Mouse (Mus musculus) Patski (cell line): ENCODE measurements around the gene Zfp385b. TPM values are rescaled to one million over a fixed set of nuclear protein-coding genes. Genes with fewer than 3 reads are reported as not detected.

Experiments used
- ATAC-seq: fragments of 100-300 bp; one replicate; pipeline ENCODE4 v1.8.0; 2021
- CTCF ChIA-PET: fragments of 350-600 bp; sonication (Branson Sonifier 250); formaldehyde crosslinking; loops from one replicate; lab custom pipeline; 2022; ENCODE audit warnings: inconsistent platforms; lab: Charles Lee
- POLR2A ChIA-PET: fragments of 350-600 bp; sonication (Branson Sonifier 250); formaldehyde crosslinking; loops from one replicate; lab custom pipeline; 2022; ENCODE audit warnings: antibody characterized with exemption, inconsistent platforms; lab: Charles Lee
- DNase-seq: peaks from one replicate; pipeline ENCODE4 v3.0.0-alpha.2; 2011; ENCODE audit warnings: low read depth, low spot score
- H3K27me3 ChIP-seq: fragments of 371-371 bp; one replicate; pipeline ENCODE4 v1.5.1; 2021
- CTCF ChIP-seq: fragments of 100-300 bp; IDR thresholded peaks from one replicate; pipeline ENCODE4 v1.5.1; 2021
- in situ Hi-C: fragments of 300-500 bp; cut with MboI; formaldehyde crosslinking; loops from 3 replicates; pipeline ENCODE4 v1.11.1; 2018; ENCODE audit warnings: low pct_unique_long_range_greater_than_20kb, mixed read lengths
- polyA plus RNA-seq: library from polyadenylated mRNA; unstranded; gene quantifications from one replicate; pipeline ENCODE4 v1.2.3, GENCODE M21; 2021

The Zfp385b gene
- polyA plus RNA-seq, 1 experiment from 2014 or later = 0.74 TPM

DNA sequence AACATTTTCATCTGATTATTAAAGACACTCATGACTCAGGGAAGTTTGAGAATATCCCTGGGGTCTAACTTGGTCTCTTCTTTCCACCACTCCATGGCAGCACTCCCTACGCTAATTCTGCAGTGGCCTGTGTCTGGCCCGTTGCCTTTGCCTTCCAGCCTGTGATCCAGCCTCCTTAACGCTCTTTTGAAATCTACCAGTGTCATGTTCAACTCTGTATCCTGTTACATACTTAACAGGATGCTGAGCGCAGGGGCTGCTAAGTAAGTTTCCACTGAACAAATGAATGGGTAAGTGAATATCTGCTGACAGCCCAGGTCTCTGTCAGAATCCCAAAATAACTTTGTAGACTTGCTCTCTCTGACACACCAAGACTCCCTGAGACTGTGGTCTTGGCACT is 210.8 kb downstream of the Zfp385b start:
- CTCF ChIA-PET = no interaction called here
- DNase-seq = no peak
- in situ Hi-C loops = no loop called here
- peaks cover 16% of the 10 kb centered on the region for H3K27me3 ChIP-seq
- POLR2A ChIA-PET = no interaction called here
- no peak for ATAC-seq
- TF ChIP-seq CTCF = no peak

DNA sequence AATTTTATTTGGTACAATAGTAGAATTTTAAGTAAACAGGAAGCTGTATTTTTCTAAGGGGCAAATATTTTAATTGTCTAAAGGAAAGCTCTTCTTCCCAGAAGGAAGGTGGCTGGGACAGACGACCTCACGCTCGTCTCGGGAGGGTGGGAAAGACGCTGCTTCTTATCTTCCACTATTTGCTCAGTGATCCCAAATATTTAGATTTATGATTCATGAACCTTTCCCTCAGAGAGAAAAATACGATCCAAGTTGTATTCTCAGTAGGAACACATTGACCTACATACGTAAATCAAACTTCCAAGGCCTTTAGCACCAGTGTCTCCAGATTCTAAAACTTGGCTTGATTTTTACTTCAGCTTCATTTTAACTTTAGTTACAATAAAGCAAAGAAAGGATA is 226.0 kb downstream of the Zfp385b start:
- no peak for TF ChIP-seq CTCF
- ChIA-PET CTCF (interaction anchor here (1.1 kb wide), 1 partner anchor 26 kb away, joined by 3 read pairs; no protein-coding TSS in a partner anchor), POLR2A (no interaction called here)
- DNase-seq (no peak), ATAC-seq (no peak)
- in situ Hi-C loops = no loop called here
- H3K27me3 ChIP-seq = peaks cover 10% of the 10 kb centered on the region

DNA sequence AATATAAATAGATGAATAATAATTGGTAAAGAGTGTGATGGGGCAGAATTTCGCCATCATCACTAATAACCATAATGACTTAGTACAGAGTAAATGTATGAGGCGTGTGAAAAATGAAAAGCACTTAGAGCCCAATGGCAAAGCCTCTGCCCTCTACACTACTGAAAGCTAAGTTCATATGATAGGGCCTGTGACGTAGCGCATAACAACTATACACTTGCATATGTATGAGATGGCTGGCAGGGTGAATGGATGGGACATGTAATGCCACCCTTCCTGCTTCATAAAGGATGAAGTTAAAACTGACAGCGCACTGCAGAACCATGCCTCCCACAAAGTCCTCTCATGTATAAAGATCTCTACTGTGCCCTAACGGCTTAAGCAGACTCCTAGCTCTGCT is 226.9 kb downstream of the Zfp385b start:
- CTCF ChIA-PET = interaction anchor here (1.1 kb wide), 1 partner anchor 25 kb away, joined by 3 read pairs; no protein-coding TSS in a partner anchor
- DNase-seq (no peak), ATAC-seq (no peak)
- in situ Hi-C loops = no loop called here
- POLR2A ChIA-PET = no interaction called here
- H3K27me3 ChIP-seq = peaks cover 10% of the 10 kb centered on the region
- TF ChIP-seq CTCF = no peak

DNA sequence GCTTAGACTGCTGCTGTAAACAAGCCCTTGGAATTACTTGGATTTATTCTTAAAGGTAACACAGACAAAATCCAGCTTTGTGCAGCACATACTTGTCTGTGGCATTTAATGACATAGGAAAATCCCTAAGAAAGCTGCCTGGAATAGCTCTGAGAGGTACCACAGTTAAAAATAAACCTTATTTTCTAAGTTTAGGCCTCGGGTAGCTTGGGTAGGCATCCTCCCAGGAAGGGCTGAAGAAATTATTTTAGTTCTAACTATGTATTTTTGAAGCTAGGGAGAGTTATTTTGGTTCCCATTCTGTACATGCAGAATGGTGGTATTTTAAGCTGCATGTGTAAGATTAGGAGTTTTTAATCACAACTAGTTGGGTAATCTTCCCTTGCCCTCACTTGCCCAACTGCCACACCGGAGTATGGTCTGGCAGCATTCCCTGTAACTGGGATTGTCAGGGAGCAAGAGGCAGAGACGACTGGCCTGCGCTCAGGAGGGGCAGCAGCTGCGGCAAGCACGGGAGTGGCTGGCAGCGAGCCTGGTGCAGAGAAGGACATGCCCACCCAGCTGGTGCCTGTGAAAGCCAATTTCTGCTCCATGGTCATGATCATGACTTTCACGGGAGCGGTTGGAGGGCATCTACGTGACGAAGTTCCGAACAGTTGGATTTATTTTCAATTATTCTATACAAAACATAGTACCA is 230.1 kb downstream of the Zfp385b start:
- H3K27me3 ChIP-seq = peaks cover 10% of the 10 kb centered on the region
- CTCF ChIA-PET = interaction anchor here (1.0 kb wide), 1 partner anchor 42 kb away, joined by 3 read pairs; no protein-coding TSS in a partner anchor
- in situ Hi-C loops = no loop called here
- POLR2A ChIA-PET = no interaction called here
- TF ChIP-seq CTCF = no peak
- no peak for DNase-seq
- ATAC-seq = no peak

DNA sequence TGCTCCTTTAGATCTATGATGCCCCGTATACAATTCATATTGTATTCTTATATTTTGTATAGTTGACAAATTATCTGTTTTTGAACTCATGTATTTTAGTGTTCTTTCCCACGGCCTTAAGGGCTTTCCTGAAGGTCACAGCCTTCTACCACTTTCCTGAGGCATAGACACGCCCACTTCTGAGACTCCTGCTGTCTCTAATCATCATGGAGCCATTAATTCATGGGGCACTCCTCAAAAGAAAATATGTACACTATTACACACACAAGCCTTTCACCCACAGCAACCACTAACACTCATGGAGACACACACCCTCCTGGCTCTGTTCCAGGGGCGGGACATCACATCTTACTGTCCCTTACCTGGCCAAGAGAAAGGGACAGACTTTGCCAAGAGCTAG is 232.1 kb downstream of the Zfp385b start:
- ChIA-PET POLR2A (no interaction called here), CTCF (no interaction called here)
- in situ Hi-C loops = no loop called here
- ATAC-seq (no peak), DNase-seq (no peak)
- H3K27me3 ChIP-seq = no peaks in the 10 kb centered on the region
- no peak for TF ChIP-seq CTCF

DNA sequence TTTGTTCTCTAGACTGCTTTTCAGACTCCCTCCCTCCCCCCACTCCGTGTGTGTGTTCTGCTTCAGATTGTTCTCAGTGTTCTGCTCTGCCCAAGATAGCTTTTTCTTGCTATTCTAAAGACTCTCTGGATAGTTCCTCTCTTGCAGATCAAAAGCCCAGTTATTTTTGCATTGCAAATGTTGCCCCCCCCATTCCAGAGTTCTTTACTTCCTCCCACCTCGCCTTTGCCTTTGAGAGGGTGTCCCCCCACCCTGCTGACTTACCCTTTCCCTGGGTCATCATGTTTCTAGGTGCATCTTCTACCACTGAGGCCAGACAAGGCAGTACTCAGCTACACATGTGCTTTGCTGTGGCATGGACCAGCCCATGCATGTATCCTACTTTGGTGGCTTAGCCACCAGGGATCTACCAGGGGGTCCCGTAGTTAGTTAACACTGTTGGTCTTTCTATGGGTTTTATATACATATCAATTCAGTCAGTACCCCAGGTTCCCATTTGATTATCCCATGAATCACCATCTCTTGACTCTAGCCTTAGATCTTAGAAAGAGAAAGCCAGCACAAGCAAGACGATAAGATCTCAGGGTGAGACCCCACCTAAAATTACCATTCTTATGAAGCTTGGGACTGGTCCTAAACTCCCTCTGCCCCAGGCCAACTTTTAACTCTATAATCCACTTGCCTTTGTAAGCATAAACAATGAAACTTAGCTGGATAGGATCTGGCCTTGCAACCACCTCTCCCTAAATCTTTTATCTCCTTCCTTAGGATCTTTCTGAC is 232.7 kb downstream of the Zfp385b start:
- no peak for TF ChIP-seq CTCF
- in situ Hi-C loops = no loop called here
- CTCF ChIA-PET = no interaction called here
- peaks cover 2% of the 10 kb centered on the region for H3K27me3 ChIP-seq
- no peak for ATAC-seq
- POLR2A ChIA-PET = no interaction called here
- no peak for DNase-seq

DNA sequence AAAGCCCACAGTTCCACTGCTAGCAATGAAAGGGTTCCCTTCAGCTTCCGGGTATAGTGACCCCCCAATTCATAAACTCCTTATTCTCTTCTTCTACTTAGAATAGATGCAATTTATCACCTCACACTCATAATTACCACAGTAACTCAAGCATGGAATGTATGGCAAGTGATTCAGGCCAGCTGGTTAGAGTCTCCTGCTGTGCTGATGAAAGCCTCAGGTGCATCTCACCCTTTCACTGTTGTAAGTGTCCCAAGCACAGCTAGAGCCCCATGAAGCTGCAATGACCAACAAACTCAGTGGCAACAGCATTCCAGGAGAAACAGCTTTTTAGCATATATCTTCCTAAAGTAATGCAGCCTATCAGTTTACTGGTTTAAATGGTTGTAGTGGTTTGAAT is 235.9 kb downstream of the Zfp385b start:
- ChIA-PET POLR2A (no interaction called here), CTCF (no interaction called here)
- H3K27me3 ChIP-seq = peaks cover 20% of the 10 kb centered on the region
- no peak for TF ChIP-seq CTCF
- in situ Hi-C loops = no loop called here
- ATAC-seq (no peak), DNase-seq (no peak)

DNA sequence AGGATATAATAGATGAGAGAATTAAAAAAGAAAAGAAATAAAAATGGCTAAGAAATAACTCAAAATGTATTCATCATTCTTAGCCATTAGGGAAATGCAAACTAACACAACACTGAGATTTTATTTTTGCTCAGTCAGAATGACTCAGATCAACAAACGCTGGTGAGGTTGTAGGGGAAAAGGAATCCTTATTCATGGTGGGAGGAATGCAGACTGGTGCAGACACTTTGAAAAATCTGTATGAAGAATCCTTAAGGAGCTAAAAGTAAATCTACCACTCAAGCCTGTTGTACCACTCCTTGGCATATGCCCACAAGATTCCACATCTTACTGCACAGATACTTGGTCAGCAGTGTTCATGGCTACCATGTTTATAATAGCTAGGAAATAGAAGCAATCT is 242.9 kb downstream of the Zfp385b start:
- in situ Hi-C loops = no loop called here
- no peak for ATAC-seq
- CTCF ChIA-PET = interaction anchor here (1.5 kb wide), 1 partner anchor 13 kb away, joined by 3 read pairs; no protein-coding TSS in a partner anchor

DNA sequence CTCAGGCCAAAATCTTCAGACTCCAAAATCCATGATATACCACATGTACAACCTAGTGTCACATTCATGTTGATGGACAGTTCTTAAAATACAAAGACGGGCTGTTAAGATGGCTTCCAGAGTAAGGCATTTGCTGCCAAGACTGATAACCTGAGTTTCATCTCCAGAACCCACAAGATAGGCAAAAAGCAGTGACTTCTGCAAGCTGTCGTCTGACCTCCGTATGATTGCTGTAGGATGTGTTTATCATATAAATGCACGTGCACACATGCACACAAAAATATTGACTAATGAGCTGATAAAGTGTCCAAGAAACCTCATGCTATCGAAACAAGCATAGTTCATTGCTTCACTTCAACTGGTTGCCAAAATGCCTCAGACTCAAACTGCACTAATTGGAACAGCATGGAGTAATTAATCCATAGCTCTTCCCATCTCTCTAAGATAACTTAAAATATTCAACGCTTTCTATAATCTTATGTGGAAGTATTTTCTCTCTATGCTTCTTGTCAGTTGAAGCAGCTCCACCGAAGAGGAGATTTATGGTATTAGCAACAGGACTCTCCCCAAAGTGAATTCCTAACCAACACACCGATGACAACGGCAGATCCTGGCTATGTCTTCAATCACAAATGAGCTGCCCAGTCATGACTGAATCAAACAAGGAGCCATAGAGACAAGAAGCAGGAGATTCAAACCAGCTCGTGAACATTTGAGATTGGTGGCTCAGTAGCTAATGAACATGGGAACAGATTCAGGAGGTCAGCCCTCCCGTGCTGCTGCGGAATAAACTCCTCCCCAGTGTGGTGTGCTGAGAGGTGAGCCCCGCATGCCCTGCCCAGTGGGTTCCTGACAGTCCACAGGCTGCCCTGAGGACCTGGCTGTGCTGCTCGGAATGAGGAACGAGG is 251.7 kb downstream of the Zfp385b start:
- ChIA-PET POLR2A (no interaction called here), CTCF (interaction anchor here (0.9 kb wide), 1 partner anchor 25 kb away, joined by 3 read pairs; no protein-coding TSS in a partner anchor)
- no peak for TF ChIP-seq CTCF
- DNase-seq (no peak), ATAC-seq (no peak)
- in situ Hi-C loops = no loop called here
- H3K27me3 ChIP-seq = peaks cover 9% of the 10 kb centered on the region

More for the DNA sequence above, 242.9 kb downstream of the Zfp385b start:
- DNase-seq = no peak
- POLR2A ChIA-PET = no interaction called here
- peaks cover 36% of the 10 kb centered on the region for H3K27me3 ChIP-seq
- TF ChIP-seq CTCF = no peak

DNA sequence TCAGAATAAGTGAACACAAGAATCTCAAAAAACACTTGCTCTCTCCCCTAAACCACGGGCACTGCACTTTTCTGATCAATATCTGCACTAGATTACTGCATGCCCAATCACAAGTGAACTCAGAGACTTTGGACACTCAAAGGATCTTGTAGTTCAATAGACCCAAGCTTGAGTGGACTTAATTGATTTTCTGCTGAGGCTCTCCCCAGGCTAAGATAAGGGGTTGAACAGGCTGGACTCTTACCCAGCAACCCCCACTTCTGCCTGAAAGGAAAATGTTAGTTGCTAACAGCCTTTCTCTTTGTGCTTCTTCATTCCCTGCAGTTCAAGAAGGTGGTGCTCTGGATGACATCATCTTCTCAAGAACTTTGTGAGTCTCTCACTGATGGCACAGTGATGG is 255.7 kb downstream of the Zfp385b start:
- H3K27me3 ChIP-seq = peaks cover 11% of the 10 kb centered on the region
- ChIA-PET POLR2A (interaction anchor here (0.6 kb wide), 1 partner anchor 101 kb away, joined by 4 read pairs; no protein-coding TSS in a partner anchor), CTCF (interaction anchor here (1.0 kb wide), 1 partner anchor 14 kb away, joined by 3 read pairs; no protein-coding TSS in a partner anchor)
- TF ChIP-seq CTCF = no peak
- DNase-seq = no peak
- in situ Hi-C loops = no loop called here
- ATAC-seq = no peak
